ENCODE assay signal across 8 mouse cellular contexts in genomic region chr14:54650621-54651454, GRCm38 (mm10). TPM values are rescaled to one million over a fixed set of nuclear protein-coding genes. Genes with fewer than 3 reads are reported as not detected.
DNase-seq lines count a peak whose midpoint lies in the region; ATAC-seq lines count a peak whose summit lies in the region.

No protein-coding gene starts in this region.

- no peaks in the 10 kb centered on the region for H3K9me3 ChIP-seq in hindbrain, embryonic 15.5 days

- peak overlapping the region; percentile 22; the same call in 1 of the 2 replicates for H3K27ac ChIP-seq in hindbrain, embryonic 15.5 days (replicated peaks)

- peaks cover 59% of the 10 kb centered on the region for H3K36me3 ChIP-seq in hindbrain, embryonic 15.5 days

- DNase-seq in R1 (ENCODE audit: low read depth, low spot score): peak; percentile 96
- DNase-seq in cerebellum, adult 9-11 months: peak; percentile 85
- DNase-seq in frontal cortex, adult 2 months (ENCODE audit: extremely low spot score in 1 of 2, low spot score in 1 of 2): peak; percentile 80 to 96
- DNase-seq in layer of hippocampus, postnatal 36 days: peak; percentile 67 to 79
- peak; percentile 91 for DNase-seq in lung, postnatal 25 days (ENCODE audit: low spot score)
- peak; percentile 99 for DNase-seq in retina, embryonic 14.5 days (ENCODE audit: low spot score)
- peak; percentile 90 for DNase-seq in thymus, postnatal 25 days

- H3K4me1 ChIP-seq in hindbrain, embryonic 15.5 days (replicated peaks): peaks cover 55% of the 10 kb centered on the region

- H3K27me3 ChIP-seq in hindbrain, embryonic 15.5 days: no peaks in the 10 kb centered on the region

- H3K4me3 ChIP-seq in hindbrain, embryonic 15.5 days: peak overlapping the region; percentile 6; the same call in 1 of the 2 replicates

- 64% methylated on average over 23 of the region's 23 CpGs for WGBS in hindbrain, embryonic 15.5 days

- H3K4me2 ChIP-seq in hindbrain, embryonic 15.5 days: peak overlapping the region; percentile 92

- peak; percentile 31 for ATAC-seq in hindbrain, embryonic 15.5 days (ENCODE audit: low FRiP score, low read depth)

- H3K9ac ChIP-seq in hindbrain, embryonic 15.5 days: no peak overlapping the region

RNA-seq across cellular contexts. Expression of gene Cdh24, which starts 9.7 kb away (rescaled TPM):
- 15.1 and 18.1 TPM in 2 replicates for polyA plus RNA-seq in frontal cortex, adult 2 months (2012; rRNA removed)
- 12.2 and 12.6 TPM in 2 replicates for polyA plus RNA-seq in hindbrain, embryonic 15.5 days (2015; fragmentation: Nextera tagmentation; extraction: Ambion mirVana)
- total RNA-seq in layer of hippocampus, postnatal 36 days (2021): 10 to 100 TPM; 23.6 to 24.5 TPM

RNA-seq across cellular contexts. Expression of gene Gm17606, which starts 10.1 kb away (rescaled TPM):
- polyA plus RNA-seq in frontal cortex, adult 2 months (2012; rRNA removed): not detected in 2 replicates
- polyA plus RNA-seq in hindbrain, embryonic 15.5 days (2015; fragmentation: Nextera tagmentation; extraction: Ambion mirVana): not detected in 2 replicates
- not detected for total RNA-seq in layer of hippocampus, postnatal 36 days (2021)

RNA-seq across cellular contexts. Expression of gene Psmb11, which starts 29.6 kb away (rescaled TPM):
- polyA plus RNA-seq in frontal cortex, adult 2 months (2012; rRNA removed): 0.46 and 0.54 TPM in 2 replicates
- polyA plus RNA-seq in hindbrain, embryonic 15.5 days (2015; fragmentation: Nextera tagmentation; extraction: Ambion mirVana): not detected in 2 replicates
- under 1 TPM; 0.23 to 0.27 TPM for total RNA-seq in layer of hippocampus, postnatal 36 days (2021)

RNA-seq across cellular contexts. Expression of gene Psmb5, which starts 33.0 kb away (rescaled TPM):
- polyA plus RNA-seq in frontal cortex, adult 2 months (2012; rRNA removed): 177 and 178 TPM in 2 replicates
- polyA plus RNA-seq in hindbrain, embryonic 15.5 days (2015; fragmentation: Nextera tagmentation; extraction: Ambion mirVana): 441 and 446 TPM in 2 replicates
- total RNA-seq in layer of hippocampus, postnatal 36 days (2021): 100 to 1,000 TPM; 203 to 230 TPM

RNA-seq across cellular contexts. Expression of gene 1700123O20Rik, which starts 35.2 kb away (rescaled TPM):
- polyA plus RNA-seq in frontal cortex, adult 2 months (2012; rRNA removed): 36.3 and 36.6 TPM in 2 replicates
- 67.6 and 68.3 TPM in 2 replicates for polyA plus RNA-seq in hindbrain, embryonic 15.5 days (2015; fragmentation: Nextera tagmentation; extraction: Ambion mirVana)
- 10 to 100 TPM; 24.0 to 26.3 TPM for total RNA-seq in layer of hippocampus, postnatal 36 days (2021)

Comparison
In these comparisons a context has a peak if more than half of its experiments do, and no peak if none do; other contexts are left out.
1. Peak in every context shown above with its lines: DNase-seq, ATAC-seq, H3K4me3 ChIP-seq and H3K27ac ChIP-seq.